Comparison of ENCODE assay signal across 8 mouse cellular contexts in the genomic region with DNA sequence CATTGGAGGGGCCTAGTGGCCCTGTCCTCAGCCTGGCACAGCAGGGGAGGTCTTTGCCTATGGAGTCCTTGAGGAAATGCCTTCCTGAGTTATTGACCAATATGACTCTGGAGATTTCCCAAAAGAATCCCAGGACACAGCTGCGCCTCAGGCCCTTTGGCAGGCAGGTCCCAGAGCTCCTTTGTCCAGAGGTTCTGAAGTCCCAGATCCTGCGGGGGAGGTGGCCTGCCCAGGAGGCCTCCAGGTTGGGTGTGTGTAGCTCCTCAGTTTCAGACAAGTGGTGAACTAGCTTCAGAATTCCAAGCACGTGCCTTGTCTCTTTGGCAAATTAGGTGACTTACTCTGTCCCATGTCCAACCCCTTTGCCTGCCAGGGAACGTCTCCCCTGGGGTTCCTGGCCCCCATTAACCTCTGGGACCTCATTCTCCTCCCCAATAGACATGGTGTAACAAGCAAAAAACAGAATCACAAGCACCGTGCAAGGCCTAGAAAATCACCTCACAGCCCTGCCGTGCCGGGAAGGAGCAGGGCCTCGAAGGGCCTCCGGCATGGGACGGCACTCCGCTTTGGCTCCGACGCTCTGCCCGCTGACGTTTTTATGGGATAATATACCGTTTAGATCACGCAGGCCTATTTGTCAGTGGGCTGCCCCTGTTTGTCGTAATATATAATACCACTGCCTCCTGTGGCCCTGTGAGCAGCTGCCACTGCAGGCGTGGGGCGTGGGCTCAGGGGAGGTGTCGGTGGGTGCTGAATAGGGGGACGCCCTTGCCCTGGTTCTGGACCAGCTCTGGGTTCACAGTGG. TPM values are rescaled to one million over a fixed set of nuclear protein-coding genes. Genes with fewer than 3 reads are reported as not detected.
A peak's percentile ranks its signal among the peaks of the same experiment; 100 is the strongest.
DNase-seq lines count a peak whose midpoint lies in the region; ATAC-seq and TF ChIP-seq lines count a peak whose summit lies in the region.

No protein-coding gene starts in this region.

- intact Hi-C loops in heart, postnatal 14 days (cut with DNase I): no loop called here

- WGBS in heart, embryonic 10.5 days: 73% methylated on average over 22 of the region's 22 CpGs
- WGBS in heart, embryonic 16.5 days: 67% methylated on average over 22 of the region's 22 CpGs
- 44% methylated on average over 22 of the region's 22 CpGs for WGBS in midbrain, embryonic 12.5 days
- WGBS in cerebellum, adult 2 months: 82% methylated on average over 22 of the region's 22 CpGs

- H3K4me1 ChIP-seq in heart, embryonic 10.5 days: peaks cover 93% of the 10 kb centered on the region
- peaks cover 60% of the 10 kb centered on the region for H3K4me1 ChIP-seq in heart, embryonic 16.5 days (ENCODE audit: control insufficient read depth, insufficient read depth, low read length)
- peaks cover 85% of the 10 kb centered on the region for H3K4me1 ChIP-seq in midbrain, embryonic 12.5 days
- peaks cover 14% of the 10 kb centered on the region for H3K4me1 ChIP-seq in cerebellum, adult 2 months (ENCODE audit: control insufficient read depth, insufficient read depth, low read length)

- no peaks in the 10 kb centered on the region for H3K9me3 ChIP-seq in heart, embryonic 10.5 days
- no peaks in the 10 kb centered on the region for H3K9me3 ChIP-seq in heart, embryonic 16.5 days (replicated peaks; ENCODE audit: control insufficient read depth, low read length)
- no peaks in the 10 kb centered on the region for H3K9me3 ChIP-seq in midbrain, embryonic 12.5 days

- no peak overlapping the region for H3K4me3 ChIP-seq in heart, embryonic 10.5 days
- no peak overlapping the region for H3K4me3 ChIP-seq in heart, embryonic 16.5 days (ENCODE audit: low read length)
- H3K4me3 ChIP-seq in midbrain, embryonic 12.5 days: no peak overlapping the region
- H3K4me3 ChIP-seq in cerebellum, adult 2 months (replicated peaks; ENCODE audit: insufficient read depth, low read depth, low read length): no peak overlapping the region

- H3K9ac ChIP-seq in heart, embryonic 16.5 days (ENCODE audit: low read length): peak overlapping the region; percentile 36; the same call in 1 of the 2 replicates
- peak overlapping the region; percentile 49; the same call in 1 of the 2 replicates for H3K9ac ChIP-seq in midbrain, embryonic 12.5 days (replicated peaks)

- no peak overlapping the region; the same call in 1 of the 2 replicates for H3K4me2 ChIP-seq in heart, embryonic 16.5 days (ENCODE audit: low read depth, low read length)
- peak overlapping the region; percentile 90 for H3K4me2 ChIP-seq in midbrain, embryonic 12.5 days (replicated peaks)

- H3K36me3 ChIP-seq in heart, embryonic 10.5 days: no peaks in the 10 kb centered on the region
- no peaks in the 10 kb centered on the region for H3K36me3 ChIP-seq in heart, embryonic 16.5 days (ENCODE audit: control insufficient read depth, insufficient read depth)
- H3K36me3 ChIP-seq in midbrain, embryonic 12.5 days: no peaks in the 10 kb centered on the region

- no peak for DNase-seq in heart, embryonic 10.5 days (ENCODE audit: low spot score)
- DNase-seq in heart, postnatal 14 days: no peak
- peak; percentile 66 for DNase-seq in embryo, embryonic 11 days
- DNase-seq in left cerebral cortex, adult 11 months (ENCODE audit: low spot score): no peak
- DNase-seq in cerebellum, adult 2 months: no peak

- no peak for ATAC-seq in heart, embryonic 16.5 days (replicated peaks; ENCODE audit: extremely low read depth, insufficient read depth, low FRiP score)
- ATAC-seq in midbrain, embryonic 12.5 days (ENCODE audit: low FRiP score, low read depth): no peak
- ATAC-seq in erythroid progenitor cell, adult 5-6 weeks (replicated peaks; ENCODE audit: low FRiP score, poor library complexity, severe bottlenecking): no peak

- no peak for TF ChIP-seq CTCF in cerebellum, adult 2 months (IDR thresholded peaks at IDR 0.05; ENCODE audit: borderline replicate concordance, insufficient read depth, low read depth, low read length)

- TF ChIP-seq POLR2A in cerebellum, adult 2 months (IDR thresholded peaks at IDR 0.05; ENCODE audit: borderline replicate concordance, insufficient read depth, low read length): no peak

- no peaks in the 10 kb centered on the region for H3K27me3 ChIP-seq in heart, embryonic 10.5 days (ENCODE audit: insufficient read depth, poor library complexity, severe bottlenecking)
- H3K27me3 ChIP-seq in heart, embryonic 16.5 days (ENCODE audit: control insufficient read depth, insufficient read depth, low read length): no peaks in the 10 kb centered on the region
- no peaks in the 10 kb centered on the region for H3K27me3 ChIP-seq in midbrain, embryonic 12.5 days
- H3K27me3 ChIP-seq in cerebellum, adult 2 months (ENCODE audit: control insufficient read depth, insufficient read depth, low read length): no peaks in the 10 kb centered on the region

- peak overlapping the region; percentile 99 for H3K27ac ChIP-seq in heart, embryonic 10.5 days
- peak overlapping the region; percentile 87 for H3K27ac ChIP-seq in heart, embryonic 16.5 days (ENCODE audit: low read length)
- H3K27ac ChIP-seq in midbrain, embryonic 12.5 days (replicated peaks): peak overlapping the region; percentile 99
- H3K27ac ChIP-seq in cerebellum, adult 2 months (ENCODE audit: insufficient read depth, low read length): no peak overlapping the region

RNA-seq across cellular contexts. Expression of gene Bahcc1, which starts 10.2 kb away (rescaled TPM):
- polyA plus RNA-seq in heart, embryonic 10.5 days (2016; fragmentation: Nextera tagmentation; extraction: Ambion mirVana): 7.7 and 12.9 TPM in 2 replicates
- total RNA-seq in heart, postnatal 14 days (2021): 10 to 100 TPM in 1 of 2 experiments, 1 to 10 TPM in 1; 7.8 to 10.0 TPM
- 4.6 and 4.7 TPM in 2 replicates for polyA plus RNA-seq in heart, embryonic 16.5 days (2015; fragmentation: Nextera tagmentation; extraction: Ambion mirVana)
- 25.1 and 26.1 TPM in 2 replicates for polyA plus RNA-seq in midbrain, embryonic 12.5 days (2016; fragmentation: Nextera tagmentation; extraction: Ambion mirVana)
- 17.0 and 17.6 TPM in 2 replicates for polyA plus RNA-seq in cerebellum, adult 2 months (2012; rRNA removed)
- 2.5 and 2.9 TPM in 2 replicates for total RNA-seq in erythroid progenitor cell, adult 5-6 weeks (2015; ENCODE audit: low replicate concordance)
- 1.4 TPM in 2 replicates for total RNA-seq in erythroid progenitor cell, adult 5-6 weeks (2017; ENCODE audit: low replicate concordance)
